Comparison of ENCODE assay signal across 3 mouse cellular contexts in genomic region chr3:137914567-137914966, GRCm38 (mm10). TPM values are rescaled to one million over a fixed set of nuclear protein-coding genes. Genes with fewer than 3 reads are reported as not detected.
DNase-seq lines count a peak whose midpoint lies in the region; TF ChIP-seq lines count a peak whose summit lies in the region.
"Not testable (repeated sequence)": the region's sequence is repeated elsewhere in the genome, so short reads cannot be mapped to it uniquely, and the experiment has no call there.

No protein-coding gene starts in this region.

- not testable (repeated sequence) for TF ChIP-seq EP300 in CH12.LX (IDR thresholded peaks at IDR 0.05; ENCODE audit: low read length); MEL (IDR thresholded peaks at IDR 0.05; ENCODE audit: low read depth in 1 of 2, low read length in 2 of 2)

- peaks cover 16% of the 10 kb centered on the region for H3K79me2 ChIP-seq in CH12.LX (replicated peaks; ENCODE audit: control insufficient read depth, extremely low read depth, insufficient read depth, poor library complexity, severe bottlenecking)
- peaks cover 11% of the 10 kb centered on the region for H3K79me2 ChIP-seq in MEL (ENCODE audit: control insufficient read depth, insufficient read depth, low read length, poor library complexity)

- not testable (repeated sequence) for H3K4me3 ChIP-seq in CH12.LX (replicated peaks in 1 of 3; ENCODE audit: low read depth in 2 of 3, low read length in 2 of 3, poor library complexity in 1 of 3); ES-E14 (ENCODE audit: insufficient read depth in 1 of 2, low read depth in 1 of 2, low read length in 2 of 2, poor library complexity in 1 of 2, severe bottlenecking in 1 of 2); MEL (ENCODE audit: control insufficient read depth in 1 of 2, insufficient read depth in 1 of 2, low read depth in 2 of 2, low read length in 2 of 2)

- dilution Hi-C loops in CH12.LX (cut with MboI; ENCODE audit: extremely low pct_ligation_motif_present, extremely low pct_unique_long_range_greater_than_20kb, low sequenced_read_pairs): not testable (repeated sequence)

- not testable (repeated sequence) for TF ChIP-seq RAD21 in CH12.LX (IDR thresholded peaks at IDR 0.05; ENCODE audit: low read depth, low read length); MEL (IDR thresholded peaks at IDR 0.05; ENCODE audit: low read depth, low read length)

- H3K4me2 ChIP-seq in CH12.LX (ENCODE audit: insufficient read depth, low read depth, poor library complexity, severe bottlenecking): not testable (repeated sequence)

- in situ Hi-C loops in CH12.LX (cut with MboI; ENCODE audit: low pct_ligation_motif_present, low pct_unique_long_range_greater_than_20kb, low sequenced_read_pairs); ES-E14 (cut with MboI; ENCODE audit: low sequenced_read_pairs in 2 of 2, unreplicated experiment in 2 of 2): not testable (repeated sequence)

- H3K4me1 ChIP-seq in CH12.LX (ENCODE audit: control insufficient read depth in 1 of 2, insufficient read depth in 2 of 2): peaks cover 6 to 11% of the 10 kb centered on the region in 2 experiments
- H3K4me1 ChIP-seq in ES-E14 (ENCODE audit: control insufficient read depth in 2 of 2, insufficient read depth in 2 of 2, low read length in 2 of 2, poor library complexity in 1 of 2); MEL (ENCODE audit: control insufficient read depth in 1 of 2, insufficient read depth in 2 of 2, low read length in 2 of 2): not testable (repeated sequence)

- not testable (repeated sequence) for H3K27me3 ChIP-seq in CH12.LX (replicated peaks); MEL (ENCODE audit: control insufficient read depth in 1 of 2, insufficient read depth in 2 of 2, low read length in 2 of 2)

- peak in 1 of 2 experiments; percentile 13; a peak in 1 of 4 replicates for TF ChIP-seq CTCF in CH12.LX (conservative IDR thresholded peaks at IDR 0.05 in 1 of 2, IDR thresholded peaks at IDR 0.05 in 1 of 2; ENCODE audit: low read depth in 2 of 2, low read length in 2 of 2)
- not testable (repeated sequence) for TF ChIP-seq CTCF in MEL (IDR thresholded peaks at IDR 0.05 in 2 of 3, conservative IDR thresholded peaks at IDR 0.05 in 1 of 3; ENCODE audit: control insufficient read depth in 1 of 3, insufficient read depth in 1 of 3, low read depth in 2 of 3, low read length in 3 of 3, poor library complexity in 1 of 3, severe bottlenecking in 1 of 3)

- H3K9ac ChIP-seq in CH12.LX (ENCODE audit: insufficient read depth, low read depth); ES-E14 (ENCODE audit: insufficient read depth, low read depth, low read length, poor library complexity, severe bottlenecking); MEL (ENCODE audit: control insufficient read depth, low read depth, low read length, poor library complexity, severe bottlenecking): not testable (repeated sequence)

- not testable (repeated sequence) for TF ChIP-seq POLR2A in CH12.LX (IDR thresholded peaks at IDR 0.05; ENCODE audit: low read depth, low read length); MEL (IDR thresholded peaks at IDR 0.05; ENCODE audit: control insufficient read depth in 1 of 2, insufficient read depth in 1 of 2, low read depth in 1 of 2, low read length in 2 of 2, poor library complexity in 1 of 2)

- DNase-seq in CH12.LX (ENCODE audit: extremely low read depth); ES-E14 (ENCODE audit: low read depth, low spot score); MEL (ENCODE audit: low read depth, low spot score): not testable (repeated sequence)

- H3K36me3 ChIP-seq in CH12.LX (replicated peaks in 1 of 2; ENCODE audit: control insufficient read depth in 1 of 2, insufficient read depth in 1 of 2, low read length in 1 of 2) (peaks cover 1 to 16% of the 10 kb centered on the region in 2 experiments), MEL (ENCODE audit: control insufficient read depth in 1 of 2, insufficient read depth in 2 of 2, low read length in 2 of 2) (peaks cover 0 to 13% of the 10 kb centered on the region in 2 experiments; a peak in 2 of 4 replicates)
- not testable (repeated sequence) for H3K36me3 ChIP-seq in ES-E14 (ENCODE audit: control insufficient read depth, insufficient read depth, low read length, poor library complexity, severe bottlenecking)

- not testable (repeated sequence) for H3K9me3 ChIP-seq in CH12.LX (replicated peaks; ENCODE audit: low read length); ES-E14 (ENCODE audit: control insufficient read depth, insufficient read depth, low read depth, low read length); MEL (replicated peaks; ENCODE audit: insufficient read depth, low read length)

- H3K27ac ChIP-seq in CH12.LX (ENCODE audit: insufficient read depth, low read depth); ES-E14 (ENCODE audit: insufficient read depth, low read depth, low read length, poor library complexity, severe bottlenecking); MEL (ENCODE audit: control insufficient read depth, low read depth, low read length): not testable (repeated sequence)

TF ChIP-seq in CH12.LX, 34 proteins besides CTCF, POLR2A, EP300 and RAD21:
- peak; percentile 69 for TF ChIP-seq ZNF384 (IDR thresholded peaks at IDR 0.05; ENCODE audit: low read depth, low read length)

TF ChIP-seq in ES-E14, 5 proteins besides CTCF, POLR2A, EP300 and RAD21:
- 0 out of 2 replicates have a peak, but pooled peaks have one; percentile 54 for TF ChIP-seq ZNF384 (IDR thresholded peaks at IDR 0.05; ENCODE audit: low read depth, low read length)

TF ChIP-seq in MEL, 35 proteins besides CTCF, POLR2A, EP300 and RAD21:
- peak; percentile 57 for TF ChIP-seq ZNF384 (IDR thresholded peaks at IDR 0.05; ENCODE audit: low read depth, low read length)

RNA-seq across cellular contexts. Expression of gene Lamtor3, which starts 3.7 kb away (rescaled TPM):
- 146 and 169 TPM in 2 replicates for total RNA-seq in CH12.LX (2012; rRNA removed)
- total RNA-seq in CH12.LX (2014; rRNA removed): 245 and 260 TPM in 2 replicates
- polyA plus RNA-seq in CH12.LX (2012; ENCODE audit: insufficient read length, low read depth): 147 and 155 TPM in 2 replicates
- total RNA-seq in ES-E14 (2012; rRNA removed): 39.3 and 41.4 TPM in 2 replicates
- total RNA-seq in MEL (2012; rRNA removed): 73.3 and 77.5 TPM in 2 replicates
- 10 to 100 TPM in 1 of 2 experiments, not detected in 1; 88.3 TPM for polyA plus RNA-seq in MEL (2012; ENCODE audit: insufficient read depth in 1 of 2, insufficient read length in 2 of 2, low read depth in 1 of 2, low replicate concordance in 2 of 2, missing spikeins in 1 of 2)

RNA-seq across cellular contexts. Expression of gene Dnajb14, which starts 47.1 kb away (rescaled TPM):
- 6.0 and 7.0 TPM in 2 replicates for total RNA-seq in CH12.LX (2012; rRNA removed)
- total RNA-seq in CH12.LX (2014; rRNA removed): 2.8 and 2.9 TPM in 2 replicates
- 4.4 and 6.4 TPM in 2 replicates for polyA plus RNA-seq in CH12.LX (2012; ENCODE audit: insufficient read length, low read depth)
- 4.8 and 5.1 TPM in 2 replicates for total RNA-seq in ES-E14 (2012; rRNA removed)
- total RNA-seq in MEL (2012; rRNA removed): 4.2 and 4.4 TPM in 2 replicates
- polyA plus RNA-seq in MEL (2012; ENCODE audit: insufficient read depth in 1 of 2, insufficient read length in 2 of 2, low read depth in 1 of 2, low replicate concordance in 2 of 2, missing spikeins in 1 of 2): 1 to 10 TPM in 1 of 2 experiments, not detected in 1; 6.1 TPM

RNA-seq across cellular contexts. Expression of gene H2afz, which starts 50.3 kb away (rescaled TPM):
- 3,347 and 4,299 TPM in 2 replicates for total RNA-seq in CH12.LX (2012; rRNA removed)
- total RNA-seq in CH12.LX (2014; rRNA removed): 4,409 and 4,907 TPM in 2 replicates
- polyA plus RNA-seq in CH12.LX (2012; ENCODE audit: insufficient read length, low read depth): 3,496 and 4,006 TPM in 2 replicates
- 1,847 and 2,038 TPM in 2 replicates for total RNA-seq in ES-E14 (2012; rRNA removed)
- total RNA-seq in MEL (2012; rRNA removed): 1,732 and 2,078 TPM in 2 replicates
- 1,000 to 10,000 TPM; 1,006 to 3,472 TPM for polyA plus RNA-seq in MEL (2012; ENCODE audit: insufficient read depth in 1 of 2, insufficient read length in 2 of 2, low read depth in 1 of 2, low replicate concordance in 2 of 2, missing spikeins in 1 of 2)
